Comparison of ENCODE assay signal across 8 mouse cellular contexts in the genomic region with DNA sequence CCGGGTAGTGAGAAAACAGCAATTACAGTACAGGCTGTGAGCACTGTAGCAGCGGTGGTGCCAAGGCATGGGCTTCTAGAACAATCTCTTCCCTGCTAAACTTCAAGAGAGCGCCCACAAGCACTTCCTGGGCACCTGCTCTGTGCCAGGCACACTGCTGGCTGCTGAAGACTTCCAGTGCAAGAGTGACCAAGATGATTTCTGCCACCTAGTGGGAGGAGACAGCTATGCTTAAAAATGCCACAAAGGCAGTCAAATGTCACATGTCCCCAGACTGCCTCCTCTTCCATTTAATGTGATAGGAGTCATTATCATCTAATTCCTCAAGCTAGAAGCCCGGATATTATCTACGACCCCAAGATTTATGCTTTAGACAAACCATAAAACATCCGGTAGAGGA.
DNase-seq lines count a peak whose midpoint lies in the region; ATAC-seq and TF ChIP-seq lines count a peak whose summit lies in the region.
"Had no signal": no experiment of that assay in that cellular context is flagged by ENCODE, and none has a peak within 500 bp of the region (broad histone marks: within the 10 kb centered on the region; RNA-seq: fewer than 3 reads in every experiment).

No protein-coding gene starts in this region.

- H3K9ac ChIP-seq in intestine, embryonic 15.5 days = no peak overlapping the region
- no peak overlapping the region for H3K9ac ChIP-seq in intestine, embryonic 16.5 days (ENCODE audit: low read depth, low read length)
- no peak overlapping the region for H3K9ac ChIP-seq in MEL (ENCODE audit: control insufficient read depth, low read depth, low read length, poor library complexity, severe bottlenecking)
- H3K9ac ChIP-seq: embryonic facial prominence, embryonic 15.5 days had no signal

- peaks cover 15% of the 10 kb centered on the region; the same call in 1 of the 2 replicates for H3K4me1 ChIP-seq in intestine, embryonic 15.5 days (replicated peaks)
- H3K4me1 ChIP-seq in intestine, embryonic 16.5 days (ENCODE audit: control insufficient read depth, insufficient read depth, low read length) = peaks cover 7% of the 10 kb centered on the region; the same call in 1 of the 2 replicates
- no peaks in the 10 kb centered on the region for H3K4me1 ChIP-seq in MEL (ENCODE audit: control insufficient read depth in 1 of 2, insufficient read depth in 2 of 2, low read length in 2 of 2)

- no peaks in the 10 kb centered on the region for H3K27me3 ChIP-seq in intestine, embryonic 15.5 days (replicated peaks)
- H3K27me3 ChIP-seq in intestine, embryonic 16.5 days (replicated peaks; ENCODE audit: control insufficient read depth, insufficient read depth, low read length) = no peaks in the 10 kb centered on the region; the same call in 1 of the 2 replicates
- peaks cover 3 to 5% of the 10 kb centered on the region in 2 experiments; a peak in 2 of 4 replicates for H3K27me3 ChIP-seq in MEL (ENCODE audit: control insufficient read depth in 1 of 2, insufficient read depth in 2 of 2, low read length in 2 of 2)
- H3K27me3 ChIP-seq: embryonic facial prominence, embryonic 15.5 days had no signal

- TF ChIP-seq CTCF in MEL (IDR thresholded peaks at IDR 0.05 in 2 of 3, conservative IDR thresholded peaks at IDR 0.05 in 1 of 3; ENCODE audit: control insufficient read depth in 1 of 3, insufficient read depth in 1 of 3, low read depth in 2 of 3, low read length in 3 of 3, poor library complexity in 1 of 3, severe bottlenecking in 1 of 3) = peak; percentile 42 to 84 (median 51)
- TF ChIP-seq CTCF in brain, embryonic 14.5 days (IDR thresholded peaks at IDR 0.05; ENCODE audit: borderline replicate concordance, extremely low read depth, insufficient read depth, insufficient read length) = peak; percentile 65

- H3K36me3 ChIP-seq in intestine, embryonic 15.5 days = no peaks in the 10 kb centered on the region
- no peaks in the 10 kb centered on the region for H3K36me3 ChIP-seq in intestine, embryonic 16.5 days (ENCODE audit: control insufficient read depth, insufficient read depth, low read length)
- H3K36me3 ChIP-seq in MEL (ENCODE audit: control insufficient read depth in 1 of 2, insufficient read depth in 2 of 2, low read length in 2 of 2) = no peaks in the 10 kb centered on the region
- H3K36me3 ChIP-seq: embryonic facial prominence, embryonic 15.5 days had no signal

- ATAC-seq in intestine, embryonic 15.5 days = 0 out of 2 replicates have a peak, but pooled peaks have one; percentile 18
- ATAC-seq in intestine, embryonic 16.5 days = no peak; the same call in 1 of the 2 replicates

- no peaks in the 10 kb centered on the region for H3K9me3 ChIP-seq in intestine, embryonic 15.5 days
- no peaks in the 10 kb centered on the region for H3K9me3 ChIP-seq in intestine, embryonic 16.5 days (ENCODE audit: control insufficient read depth, low read length)
- no peaks in the 10 kb centered on the region for H3K9me3 ChIP-seq in MEL (replicated peaks; ENCODE audit: insufficient read depth, low read length)
- H3K9me3 ChIP-seq: embryonic facial prominence, embryonic 15.5 days had no signal

- peak; percentile 71 for TF ChIP-seq RAD21 in MEL (IDR thresholded peaks at IDR 0.05; ENCODE audit: low read depth, low read length)

- no peak overlapping the region for H3K4me3 ChIP-seq in intestine, embryonic 15.5 days (replicated peaks)
- H3K4me3 ChIP-seq in intestine, embryonic 16.5 days (ENCODE audit: low read length) = no peak overlapping the region
- no peak overlapping the region for H3K4me3 ChIP-seq in MEL (ENCODE audit: control insufficient read depth in 1 of 2, insufficient read depth in 1 of 2, low read depth in 2 of 2, low read length in 2 of 2)
- H3K4me3 ChIP-seq: embryonic facial prominence, embryonic 15.5 days had no signal

- H3K27ac ChIP-seq in intestine, embryonic 15.5 days = no peak overlapping the region
- no peak overlapping the region for H3K27ac ChIP-seq in intestine, embryonic 16.5 days (ENCODE audit: low read length)
- H3K27ac ChIP-seq in MEL (ENCODE audit: control insufficient read depth, low read depth, low read length) = no peak overlapping the region
- H3K27ac ChIP-seq: embryonic facial prominence, embryonic 15.5 days had no signal

- H3K4me2 ChIP-seq in intestine, embryonic 15.5 days (replicated peaks) = no peak overlapping the region
- H3K4me2 ChIP-seq in intestine, embryonic 16.5 days (ENCODE audit: low read depth, low read length) = no peak overlapping the region
- H3K4me2 ChIP-seq: embryonic facial prominence, embryonic 15.5 days had no signal

- peak; percentile 69 for DNase-seq in MEL (ENCODE audit: low read depth, low spot score)
- peak; percentile 70 for DNase-seq in brain, embryonic 14.5 days (ENCODE audit: low read depth)
- peak; percentile 49 for DNase-seq in kidney, adult 9 months
- peak; percentile 44 for DNase-seq in lung, postnatal 25 days (ENCODE audit: low spot score)
- peak; percentile 43 to 68 for DNase-seq in thymus, postnatal 10 days (ENCODE audit: low spot score in 2 of 2)

- TF ChIP-seq POLR2A in MEL (IDR thresholded peaks at IDR 0.05; ENCODE audit: control insufficient read depth in 1 of 2, insufficient read depth in 1 of 2, low read depth in 1 of 2, low read length in 2 of 2, poor library complexity in 1 of 2) = no peak
- no peak for TF ChIP-seq POLR2A in brain, embryonic 14.5 days (IDR thresholded peaks at IDR 0.05; ENCODE audit: borderline replicate concordance, extremely low read depth, insufficient read depth, insufficient read length, poor library complexity, severe bottlenecking)

- no peaks in the 10 kb centered on the region for H3K79me2 ChIP-seq in MEL (ENCODE audit: control insufficient read depth, insufficient read depth, low read length, poor library complexity)

- WGBS in intestine, embryonic 15.5 days = 42% methylated on average over 6 of the region's 6 CpGs
- WGBS in intestine, embryonic 16.5 days = 42% methylated on average over 6 of the region's 6 CpGs

- no peak for TF ChIP-seq EP300 in MEL (IDR thresholded peaks at IDR 0.05; ENCODE audit: low read depth in 1 of 2, low read length in 2 of 2)

TF ChIP-seq in MEL, 35 proteins besides CTCF, POLR2A, EP300 and RAD21:
- TF ChIP-seq KAT2A (conservative IDR thresholded peaks at IDR 0.05; ENCODE audit: low read depth, low read length) = no peak
- TF ChIP-seq MAX (IDR thresholded peaks at IDR 0.05; ENCODE audit: low read length) = peak; percentile 42
- no peak for TF ChIP-seq MEF2A (IDR thresholded peaks at IDR 0.05; ENCODE audit: extremely low read depth, insufficient replicate concordance, low read depth, low read length, poor library complexity, severe bottlenecking)
- no peak for TF ChIP-seq MAZ (IDR thresholded peaks at IDR 0.05; ENCODE audit: low read depth, low read length)
- peak; percentile 90 for TF ChIP-seq SMC3 (IDR thresholded peaks at IDR 0.05; ENCODE audit: low read depth, low read length)
- no peak for TF ChIP-seq NRF1 (IDR thresholded peaks at IDR 0.05; ENCODE audit: insufficient read depth, low read depth, low read length, poor library complexity, severe bottlenecking)
- TF ChIP-seq TCF12 (IDR thresholded peaks at IDR 0.05; ENCODE audit: low read depth, low read length) = no peak
- TF ChIP-seq ELF1 (IDR thresholded peaks at IDR 0.05; ENCODE audit: low read depth, low read length) = no peak
- no peak for TF ChIP-seq POLR2AphosphoS5 (IDR thresholded peaks at IDR 0.05; ENCODE audit: borderline replicate concordance, low read depth, low read length)
- no peak for TF ChIP-seq USF2 (IDR thresholded peaks at IDR 0.05; ENCODE audit: borderline replicate concordance in 1 of 2, insufficient read depth in 1 of 2, low read depth in 1 of 2, low read length in 2 of 2)
- no peak for TF ChIP-seq TAL1 (IDR thresholded peaks at IDR 0.05; ENCODE audit: low read length)
- TF ChIP-seq NELFE (IDR thresholded peaks at IDR 0.05; ENCODE audit: low read depth, low read length) = no peak
- no peak for TF ChIP-seq RCOR1 (IDR thresholded peaks at IDR 0.05; ENCODE audit: low read depth, low read length)
- TF ChIP-seq ZC3H11A (IDR thresholded peaks at IDR 0.05; ENCODE audit: low read depth, low read length) = peak; percentile 69
- TF ChIP-seq MYB (IDR thresholded peaks at IDR 0.05; ENCODE audit: low read depth, low read length) = no peak
- TF ChIP-seq ZKSCAN1 (IDR thresholded peaks at IDR 0.05; ENCODE audit: low read depth, low read length) = no peak
- peak; percentile 74 for TF ChIP-seq USF1 (IDR thresholded peaks at IDR 0.05; ENCODE audit: low read depth, low read length)
- no peak for TF ChIP-seq GATA1 (IDR thresholded peaks at IDR 0.05; ENCODE audit: low read depth, low read length)
- TF ChIP-seq POLR2AphosphoS2 (IDR thresholded peaks at IDR 0.05; ENCODE audit: low read length) = no peak
- no peak for TF ChIP-seq MXI1 (IDR thresholded peaks at IDR 0.05; ENCODE audit: low read depth, low read length)
- TF ChIP-seq E2F4 (IDR thresholded peaks at IDR 0.05; ENCODE audit: borderline replicate concordance, low read depth, low read length) = no peak
